Mouse (Mus musculus) 3T3-L1 (cell line): Measurements from ENCODE around the gene Zfp775.
"Not testable (repeated sequence)": the region's sequence is repeated elsewhere in the genome, so short reads cannot be mapped to it uniquely, and the experiment has no call there.

Source experiments
- DNase-seq: peaks from one replicate; pipeline ENCODE4 v3.0.0-alpha.2; 2015; ENCODE audit warnings: low read depth, low spot score

Zfp775 gene

DNA sequence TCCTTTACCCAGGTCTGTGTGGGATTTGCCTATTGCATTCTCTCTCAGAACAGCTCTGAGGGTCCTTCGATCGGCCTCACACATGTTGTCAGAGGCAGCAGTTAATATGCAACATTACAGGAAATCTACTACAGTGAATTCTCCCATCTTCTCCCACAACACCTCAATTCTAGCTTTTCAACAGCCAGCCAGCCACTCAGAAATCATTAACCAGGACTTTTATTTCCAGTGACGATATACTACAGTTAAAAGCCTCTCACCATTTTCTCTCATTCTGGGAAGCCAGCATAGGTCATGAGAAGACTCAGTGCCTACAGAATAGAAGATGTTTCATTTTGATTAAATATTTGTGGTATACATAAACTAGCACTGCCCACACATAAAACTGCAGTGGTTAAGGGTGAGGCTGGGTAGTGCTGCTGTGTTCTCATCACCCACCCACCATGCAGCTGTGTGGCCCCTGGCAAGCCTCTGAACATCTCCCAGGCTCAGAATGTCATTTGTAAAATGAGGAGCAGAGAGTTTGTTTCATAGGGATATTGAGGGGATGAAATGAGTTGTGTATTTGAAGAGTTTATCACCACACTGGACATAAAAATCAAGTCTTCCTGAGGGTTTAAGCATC is 10.5 kb upstream of the Zfp775 start:
- no peak for DNase-seq

DNA sequence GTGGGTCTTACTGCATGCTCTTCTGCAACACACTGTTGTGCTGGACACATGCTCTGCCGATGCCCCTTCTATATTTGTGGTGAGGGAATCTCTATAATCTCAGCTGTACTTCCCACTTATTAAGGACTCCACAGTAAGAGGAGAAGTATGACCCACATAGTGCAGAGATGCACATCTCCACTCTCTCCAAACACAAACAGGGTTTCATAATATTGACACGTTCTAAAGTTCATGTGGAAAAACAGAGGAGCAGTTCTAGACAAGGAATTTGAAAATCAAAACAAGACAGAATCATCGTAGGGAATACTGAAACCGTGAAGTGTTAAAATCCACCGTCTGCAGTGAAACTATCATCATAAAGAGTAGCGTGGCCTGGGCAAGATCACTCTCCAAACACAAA is 10.0 kb upstream of the Zfp775 start:
- DNase-seq = no peak

- DNase-seq = peak; percentile 92
Measured at GRCm38 (mm10) chr6:48593158-48594042, 8.5 kb upstream of the Zfp775 start, which contains the start of the genes Repin1 and Gm44965. Gene Repin1, plus strand, starts transcription at chr6:48593883. Gene Gm44965, plus strand, starts transcription at chr6:48593941.

GRCm38 (mm10) chr6:48594043-48594738 is 7.7 kb upstream of the Zfp775 start:
- DNase-seq = peak; percentile 60

DNA sequence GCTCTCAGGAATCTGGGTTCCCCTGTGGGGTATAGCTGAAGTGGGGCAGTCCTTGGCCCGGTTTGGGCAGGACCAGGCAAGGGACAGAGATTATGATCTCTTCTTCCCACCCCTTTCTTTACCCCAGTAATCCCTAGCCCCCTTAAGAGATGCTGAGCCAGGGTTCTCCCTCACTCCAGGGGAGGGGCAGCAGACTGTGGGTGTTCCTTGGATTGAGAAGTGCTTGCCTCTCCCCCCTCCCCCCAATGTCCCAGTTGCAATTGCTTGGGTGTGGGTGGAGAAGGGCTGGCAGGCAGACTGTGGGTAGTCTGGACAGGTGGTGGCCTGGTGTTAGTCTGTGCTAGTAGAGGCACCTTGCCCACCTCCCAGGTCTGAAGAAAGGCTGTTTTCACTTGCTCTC is 6.6 kb upstream of the Zfp775 start:
- no peak for DNase-seq

- no peak for DNase-seq
Measured at GRCm38 (mm10) chr6:48596545-48597232, 5.2 kb upstream of the Zfp775 start.

- no peak for DNase-seq
Measured at GRCm38 (mm10) chr6:48597233-48597625, 4.6 kb upstream of the Zfp775 start.

GRCm38 (mm10) chr6:48600594-48600993 is 1.3 kb upstream of the Zfp775 start:
- no peak for DNase-seq

DNA sequence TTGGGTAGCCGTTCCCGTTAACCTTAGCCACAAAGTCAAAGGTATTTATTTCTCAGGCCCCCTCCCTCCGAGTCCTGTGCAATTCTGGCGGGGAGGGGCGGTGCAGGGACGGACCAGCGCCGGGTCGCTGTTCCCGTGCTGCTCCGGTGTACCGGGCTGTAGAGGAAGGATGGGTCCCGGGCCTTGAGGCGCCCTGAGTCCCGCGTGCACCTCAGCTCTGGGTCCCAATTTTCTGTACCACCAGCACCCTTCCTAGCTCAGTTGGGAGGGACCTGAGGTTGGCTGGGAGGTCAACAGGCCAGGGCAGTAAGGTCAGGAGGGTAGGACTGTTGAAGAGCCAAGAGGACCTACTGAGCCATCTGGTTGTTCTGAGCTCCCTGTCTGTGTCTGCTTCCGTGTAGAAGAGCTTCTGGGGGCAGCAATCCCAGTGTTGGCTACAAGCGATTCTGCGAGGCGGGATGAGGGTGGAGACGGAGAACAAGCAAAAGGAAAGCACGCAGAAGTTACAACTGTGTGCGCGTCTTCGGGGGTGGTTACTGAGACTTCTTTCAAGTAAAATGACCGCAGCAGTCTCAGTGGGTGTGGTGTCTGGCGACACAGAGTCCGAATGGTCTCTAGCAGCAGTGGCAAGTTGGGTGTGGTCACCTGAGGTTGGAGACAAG is 348 bp downstream of the Zfp775 start:
- no peak for DNase-seq

DNA sequence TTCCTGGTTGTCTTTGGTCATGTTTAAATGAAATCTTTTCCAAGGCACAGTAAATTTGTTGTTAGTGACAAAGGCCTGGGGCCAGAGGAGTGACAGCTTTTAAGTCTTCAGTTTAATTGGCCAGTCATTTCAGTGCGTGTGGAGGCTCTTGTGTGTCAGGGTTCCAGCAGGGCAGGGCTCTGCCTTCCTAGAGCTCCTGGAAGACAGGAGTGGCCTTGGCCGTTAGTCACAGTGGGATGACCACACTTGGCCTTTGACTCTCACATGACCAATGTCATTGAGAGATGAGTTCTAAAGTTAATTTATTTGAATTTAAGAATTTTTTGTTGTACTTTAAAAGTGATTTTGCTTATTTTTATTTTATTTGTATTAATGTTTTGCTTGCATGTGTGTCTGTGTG is 6.3 kb downstream of the Zfp775 start:
- DNase-seq = no peak

GRCm38 (mm10) chr6:48609512-48609911 is 7.6 kb downstream of the Zfp775 start:
- DNase-seq = no peak

GRCm38 (mm10) chr6:48610657-48611056 is 8.8 kb downstream of the Zfp775 start:
- DNase-seq = no peak

GRCm38 (mm10) chr6:48613464-48613863 is 11.6 kb downstream of the Zfp775 start:
- DNase-seq = no peak

- no peak for DNase-seq
Measured at GRCm38 (mm10) chr6:48614756-48615155, 12.9 kb downstream of the Zfp775 start.

GRCm38 (mm10) chr6:48620031-48620430 is 18.2 kb downstream of the Zfp775 start:
- no peak for DNase-seq

GRCm38 (mm10) chr6:48622186-48622843 is 20.5 kb downstream of the Zfp775 start:
- DNase-seq = not testable (repeated sequence)

DNA sequence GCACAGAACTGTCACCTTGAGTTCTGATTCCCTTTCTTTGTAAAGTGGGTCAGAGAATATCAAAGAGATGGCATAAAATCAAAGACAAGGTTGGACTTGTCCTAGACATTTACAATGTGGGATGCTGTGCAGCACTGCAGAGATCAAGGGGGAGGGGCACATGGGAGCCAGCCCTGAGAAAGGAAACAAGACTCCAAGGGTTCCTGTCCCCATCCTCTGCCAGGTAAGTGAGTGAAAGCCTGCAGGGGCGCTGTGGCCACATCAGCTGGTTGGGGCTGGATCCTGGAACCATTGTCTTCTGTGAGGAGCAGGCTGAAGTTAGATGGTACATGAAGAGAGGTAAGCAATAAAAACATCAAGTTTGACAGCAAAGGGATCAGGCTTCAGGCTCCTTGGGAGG is 21.6 kb downstream of the Zfp775 start:
- no peak for DNase-seq

- DNase-seq = no peak
Measured at GRCm38 (mm10) chr6:48626464-48626863, 24.6 kb downstream of the Zfp775 start, which contains the start of gene AI854703. Gene AI854703, plus strand, starts transcription at chr6:48626764.

- DNase-seq = no peak
Measured at GRCm38 (mm10) chr6:48626984-48627383, 25.1 kb downstream of the Zfp775 start.

DNA sequence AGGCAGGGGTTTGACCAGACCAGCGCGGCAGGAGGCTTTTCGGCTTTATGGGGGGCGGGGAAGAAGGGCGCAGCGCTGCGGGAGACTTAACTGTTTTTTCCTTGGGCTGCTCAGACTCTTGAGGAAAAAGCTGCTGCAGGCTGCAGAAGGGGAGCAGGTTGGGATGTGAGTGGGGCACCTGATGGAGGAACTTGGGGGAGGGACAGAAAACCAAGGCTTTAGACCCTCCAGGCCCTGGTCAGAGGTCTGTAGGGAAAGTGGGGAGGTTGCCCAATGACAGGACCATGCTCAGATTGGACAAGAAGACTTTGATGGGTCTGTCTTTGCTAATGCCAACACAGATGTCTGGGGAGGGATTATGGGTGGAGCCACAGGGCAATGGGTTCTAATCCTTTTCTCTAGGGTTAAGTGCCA is 25.7 kb downstream of the Zfp775 start:
- DNase-seq = no peak

DNA sequence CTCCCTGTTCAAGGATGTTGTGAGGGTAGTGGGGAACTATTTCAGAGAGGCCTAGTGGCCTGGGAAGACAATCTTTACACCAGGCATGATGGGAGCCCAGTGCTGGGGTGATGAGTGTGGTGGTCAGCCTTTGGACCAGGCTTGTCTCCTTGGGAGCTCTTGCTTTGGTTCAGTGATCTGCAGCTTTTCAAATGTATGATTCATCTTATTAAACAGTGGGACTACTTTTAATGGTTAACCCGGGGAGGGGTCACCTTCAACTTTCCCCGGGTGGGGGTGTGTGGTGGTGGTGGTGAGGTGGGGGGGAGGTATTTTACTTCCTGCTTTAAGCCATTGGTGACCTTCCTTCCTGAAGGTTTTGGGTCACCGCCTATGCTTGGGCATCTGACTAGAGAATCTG is 26.5 kb downstream of the Zfp775 start:
- DNase-seq = no peak
